Mouse (Mus musculus) T-helper 17 cell (primary cell): Measurements from ENCODE around the gene Shmt2.

Source experiments
- in situ Hi-C, 2 experiments: fragments of 300-600 bp; cut with MboI, MseI; formaldehyde crosslinking; loops; 1 replicate in 1 of 2; 2 replicates in 1 of 2; pipeline ENCODE4 v1.15.1; 2025; ENCODE audit warnings: high pct_unique_total_duplicates in 2 of 2

The Shmt2 gene

DNA sequence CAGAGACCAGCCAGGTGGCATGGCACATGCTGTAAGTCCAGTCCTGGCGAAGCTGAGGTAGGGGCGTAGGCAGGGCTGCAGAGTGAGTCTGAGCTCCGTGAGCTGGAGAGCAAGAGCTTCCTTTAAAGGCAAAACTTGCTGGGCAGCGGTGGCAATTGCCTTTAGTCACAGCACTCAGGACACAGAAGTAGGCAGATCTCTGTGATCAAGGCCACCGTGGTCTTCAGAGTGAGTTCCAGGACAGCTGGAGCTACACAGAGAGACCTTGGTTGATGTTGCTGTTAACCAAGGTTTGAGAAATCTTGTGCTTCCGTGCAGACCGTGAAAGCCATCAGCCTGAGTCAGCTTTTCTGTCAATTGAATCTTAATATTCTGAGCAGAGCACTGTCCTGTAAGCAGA, 44.9 kb downstream of the Shmt2 start:
- in situ Hi-C loops, result no loop called here

DNA sequence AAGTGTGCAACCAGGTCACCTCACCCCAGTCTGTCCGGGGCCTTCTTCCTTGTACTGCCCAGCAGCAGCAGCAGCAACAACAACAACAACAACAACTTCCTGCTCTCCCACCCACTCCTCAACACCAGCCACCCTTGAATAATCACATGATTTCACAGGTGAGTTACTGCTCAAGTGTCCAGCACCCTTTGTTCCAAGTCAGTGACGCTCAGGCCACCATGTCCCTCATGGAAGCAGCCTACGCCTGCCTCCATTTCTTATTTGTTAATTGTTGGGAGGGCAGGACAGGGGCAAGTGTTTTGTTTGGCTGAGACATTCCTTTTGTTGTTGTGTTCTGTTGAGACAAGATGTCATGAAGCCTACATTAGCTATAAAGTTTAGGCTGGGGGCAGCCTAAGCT, 45.7 kb downstream of the Shmt2 start:
- in situ Hi-C loops, result no loop called here

DNA sequence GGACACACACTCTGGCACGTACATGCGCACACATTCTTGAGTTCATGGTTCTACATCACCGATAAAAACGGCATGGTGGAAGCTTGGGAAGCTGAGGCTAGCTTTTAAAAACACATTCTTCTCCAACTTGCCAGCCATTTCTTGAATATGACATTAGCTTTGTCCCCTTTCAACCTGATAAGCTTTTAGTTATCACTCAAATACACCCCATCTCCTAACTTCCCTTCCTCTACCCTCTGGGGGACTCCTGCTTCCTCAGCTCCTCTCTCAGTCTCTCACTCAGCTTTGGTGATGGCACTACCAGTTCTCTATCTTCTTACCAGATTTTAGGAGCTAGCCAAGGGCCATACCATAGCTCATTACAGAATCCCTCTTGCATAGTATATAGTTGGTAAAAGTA, 47.1 kb downstream of the Shmt2 start:
- in situ Hi-C loops, result no loop called here

DNA sequence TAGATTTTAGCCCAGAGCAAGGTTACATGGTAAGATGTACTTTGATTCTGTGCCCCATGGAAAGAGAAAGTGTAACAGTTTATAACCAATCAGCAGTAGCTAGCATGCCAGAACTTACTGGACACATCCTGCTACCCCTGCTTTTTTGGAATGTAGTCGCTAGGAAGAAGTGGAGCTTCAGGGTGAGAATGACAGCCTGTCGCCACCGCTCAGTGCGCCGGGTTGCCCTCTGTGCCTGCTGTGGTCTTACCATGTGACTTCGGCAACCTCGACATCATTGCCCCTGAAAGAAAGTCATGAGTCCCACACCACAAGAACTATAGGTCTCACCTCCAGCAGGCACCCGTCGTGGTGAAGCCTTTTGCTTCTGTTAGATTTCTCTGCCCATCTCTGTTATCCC, 49.5 kb downstream of the Shmt2 start:
- in situ Hi-C loops, result no loop called here

DNA sequence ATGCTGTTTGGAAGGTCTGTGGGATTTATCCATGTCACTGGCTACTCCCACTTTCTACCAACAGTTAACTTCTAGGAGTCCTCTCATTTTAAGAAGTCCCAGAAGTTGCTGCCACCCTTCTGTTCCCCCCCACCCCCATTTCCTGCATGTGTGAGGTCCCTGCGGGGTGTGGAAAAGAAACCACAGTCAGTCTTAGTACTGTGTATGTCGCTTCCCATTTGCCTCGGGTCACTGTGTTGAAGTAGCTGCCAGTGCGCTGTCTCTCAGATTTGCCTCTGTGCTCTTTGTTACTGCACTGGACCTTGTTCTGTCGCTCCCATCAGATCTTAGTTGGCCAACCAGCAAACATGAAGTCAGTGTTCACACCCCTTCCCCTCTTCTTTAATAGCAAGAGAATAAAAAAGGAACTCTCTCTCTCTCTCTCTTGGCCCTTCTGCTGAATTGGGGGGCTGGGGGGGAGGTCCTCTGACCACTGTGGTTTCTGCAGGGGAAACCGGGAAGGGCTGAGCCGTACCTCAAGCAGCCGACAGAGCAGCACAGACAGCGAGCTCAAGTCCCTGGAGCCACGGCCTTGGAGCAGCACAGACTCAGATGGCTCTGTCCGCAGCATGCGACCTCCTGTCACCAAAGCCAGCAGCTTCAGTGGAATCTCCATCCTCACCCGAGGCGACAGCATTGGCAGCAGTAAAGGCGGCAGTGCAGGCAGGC, 50.8 kb downstream of the Shmt2 start:
- in situ Hi-C loops, result no loop called here
